Mouse (Mus musculus) cortical plate, adult 2 months (tissue): ENCODE measurements around the gene Slc35a1.

Experiments used
- CTCF ChIP-seq: fragments of 200-500 bp; IDR thresholded peaks from 2 replicates; pipeline ENCODE4 v1.5.1; 2011; ENCODE audit warnings: mild to moderate bottlenecking, control low read depth, low read length; ENCODE audit not compliant: insufficient read depth; ENCODE audit errors: extremely low read depth
- POLR2A ChIP-seq: fragments of 200-500 bp; IDR thresholded peaks from 2 replicates; pipeline ENCODE4 v1.6.1; 2011; ENCODE audit warnings: mild to moderate bottlenecking, low read length, control low read depth; ENCODE audit not compliant: insufficient read depth; ENCODE audit errors: extremely low read depth

GRCm38 (mm10) chr4:34644779-34645178 is 42.5 kb downstream of the Slc35a1 start:
- TF ChIP-seq POLR2A = no peak
- no peak for TF ChIP-seq CTCF
